Mouse (Mus musculus) myocyte (in vitro differentiated cells): ENCODE measurements around the gene Prr36. TPM values are rescaled to one million over a fixed set of nuclear protein-coding genes. Genes with fewer than 3 reads are reported as not detected.
A peak's percentile ranks its signal among the peaks of the same experiment; 100 is the strongest.

ENCODE experiments used
- H3K27me3 ChIP-seq: one replicate; pipeline ENCODE4 v1.6.1; 2011; ENCODE audit not compliant: control insufficient read depth, insufficient read depth, insufficient read length
- H3K36me3 ChIP-seq: one replicate; pipeline ENCODE4 v1.6.1; 2011; ENCODE audit not compliant: control insufficient read depth, insufficient read depth
- H3K4me2 ChIP-seq: one replicate; pipeline ENCODE4 v1.6.1; 2011; ENCODE audit warnings: low read depth, control low read depth
- H3K4me3 ChIP-seq: one replicate; pipeline ENCODE4 v1.5.1; 2011; ENCODE audit warnings: mild to moderate bottlenecking, control low read depth, moderate library complexity
- H3K79me2 ChIP-seq: one replicate; pipeline ENCODE4 v1.6.1; 2011; ENCODE audit not compliant: control insufficient read depth, insufficient read depth
- H3ac ChIP-seq: one replicate; pipeline ENCODE4 v1.6.1; 2011; ENCODE audit not compliant: control insufficient read depth, insufficient read length
- CEBPB ChIP-seq: IDR thresholded peaks from 2 replicates; pipeline ENCODE4 v1.6.1; 2011; ENCODE audit warnings: mild to moderate bottlenecking, moderate library complexity; ENCODE audit not compliant: poor library complexity, insufficient read depth, severe bottlenecking
- E2F4 ChIP-seq: IDR thresholded peaks from one replicate; pipeline ENCODE4 v1.6.1; 2011; ENCODE audit warnings: mild to moderate bottlenecking, control low read depth, moderate library complexity; ENCODE audit not compliant: insufficient read depth
- MAX ChIP-seq: IDR thresholded peaks from one replicate; pipeline ENCODE4 v1.6.1; 2011; ENCODE audit warnings: low read depth, mild to moderate bottlenecking, control low read depth
- MYOD1 ChIP-seq, 3 experiments: IDR thresholded peaks; one replicate each; pipeline ENCODE4 v1.6.1; 2011; ENCODE audit warnings: control low read depth in 2 of 3, low read depth in 2 of 3, mild to moderate bottlenecking in 2 of 3, moderate library complexity in 1 of 3; ENCODE audit not compliant: insufficient read length in 2 of 3, control insufficient read depth in 1 of 3
- POLR2AphosphoS2 ChIP-seq: IDR thresholded peaks from one replicate; pipeline ENCODE4 v1.6.1; 2011; ENCODE audit warnings: low read depth, control low read depth; ENCODE audit not compliant: insufficient read length
- REST ChIP-seq: IDR thresholded peaks from one replicate; pipeline ENCODE4 v1.6.1; 2011; ENCODE audit warnings: mild to moderate bottlenecking, control low read depth, moderate library complexity; ENCODE audit not compliant: insufficient read depth, insufficient read length
- SRF ChIP-seq: IDR thresholded peaks from one replicate; pipeline ENCODE4 v1.6.1; 2011; ENCODE audit warnings: low read depth; ENCODE audit not compliant: control insufficient read depth, insufficient read length
- TCF12 ChIP-seq: IDR thresholded peaks from one replicate; pipeline ENCODE4 v1.6.1; 2011; ENCODE audit warnings: mild to moderate bottlenecking, control low read depth; ENCODE audit not compliant: poor library complexity, insufficient read depth, severe bottlenecking
- USF1 ChIP-seq: IDR thresholded peaks from one replicate; pipeline ENCODE4 v1.6.1; 2011; ENCODE audit warnings: low read depth, mild to moderate bottlenecking, control low read depth, moderate library complexity
- polyA plus RNA-seq: library from polyadenylated mRNA; unstranded; fragments of >200 nt; fragmentation: generic; extraction: Trizol; gene quantifications from one replicate; pipeline ENCODE4 v1.2.1, GENCODE M21; 2012; ENCODE audit warnings: missing spikeins

The Prr36 gene
- polyA plus RNA-seq, 1 experiment, result 0.19 TPM

- Histone ChIP-seq H3K27me3 (no peaks in the 10 kb centered on the region), H3K4me3 (peak overlapping the region; percentile 46), H3K4me2 (peak overlapping the region; percentile 97), H3K36me3 (no peaks in the 10 kb centered on the region), H3ac (peak overlapping the region; percentile 74), H3K79me2 (no peaks in the 10 kb centered on the region)
- no peak for TF ChIP-seq TCF12
- no peak for TF ChIP-seq E2F4
- no peak for TF ChIP-seq MAX
- TF ChIP-seq SRF, result no peak
- TF ChIP-seq USF1, result no peak
- no peak for TF ChIP-seq MYOD1 (IDR thresholded peaks at IDR 0.05; ENCODE audit: control insufficient read depth in 1 of 3, insufficient read length in 2 of 3, low read depth in 2 of 3)
Observed at GRCm38 (mm10) chr8:4254001-4254400, 36.7 kb upstream of the Prr36 start.

- H3K79me2 ChIP-seq, result no peaks in the 10 kb centered on the region
- no peaks in the 10 kb centered on the region for H3K36me3 ChIP-seq
- TF ChIP-seq MAX (no peak), SRF (peak; percentile 38), POLR2AphosphoS2 (peak; percentile 61)
- peak within 1 kb of the TSS; percentile 99 for H3K4me2 ChIP-seq
- no peaks in the 10 kb centered on the region for H3K27me3 ChIP-seq
- peak within 1 kb of the TSS; percentile 46 for H3K4me3 ChIP-seq
- H3ac ChIP-seq, result peak within 1 kb of the TSS; percentile 74
Observed at GRCm38 (mm10) chr8:4252934-4253841, 35.9 kb upstream of the Prr36 start, which contains the start of gene Snapc2. Gene Snapc2, plus strand, starts transcription at chr8:4253080.

DNA sequence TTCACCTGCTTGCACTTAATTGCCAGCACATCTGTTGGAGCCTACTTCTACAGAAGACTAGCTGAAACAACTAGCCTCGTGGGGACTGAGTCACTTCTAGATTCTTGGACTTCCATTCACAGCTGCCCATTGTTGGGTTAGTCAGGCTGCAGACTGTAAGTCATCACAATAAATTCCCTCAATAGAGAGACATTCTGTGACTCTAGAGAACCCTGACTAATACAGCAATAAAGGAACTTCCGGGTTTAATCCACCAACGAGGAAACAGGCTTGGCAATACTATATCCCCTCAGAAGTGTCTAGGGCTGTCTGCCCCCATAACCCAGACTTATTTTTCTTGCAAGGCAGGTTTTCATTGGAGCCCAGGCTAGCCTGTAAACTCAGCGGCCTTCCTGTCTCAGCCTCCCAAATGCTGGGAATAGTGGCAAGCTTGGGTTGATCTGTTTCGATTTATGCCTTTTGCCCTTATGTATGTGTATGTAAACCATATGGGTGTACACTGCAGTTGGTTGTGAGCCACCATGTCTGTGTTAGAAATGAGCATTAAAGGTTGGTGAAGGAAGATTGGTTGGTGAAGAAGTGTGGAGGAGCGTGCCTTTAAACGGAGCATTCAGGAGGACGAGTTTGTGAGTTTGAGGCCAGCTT, 35.0 kb upstream of the Prr36 start:
- no peaks in the 10 kb centered on the region for H3K27me3 ChIP-seq
- no peaks in the 10 kb centered on the region for H3K36me3 ChIP-seq
- peak overlapping the region; percentile 99 for H3K4me2 ChIP-seq
- peak overlapping the region; percentile 74 for H3ac ChIP-seq
- no peak for TF ChIP-seq CEBPB
- peak; percentile 3 for TF ChIP-seq POLR2AphosphoS2
- peak overlapping the region; percentile 46 for H3K4me3 ChIP-seq
- no peaks in the 10 kb centered on the region for H3K79me2 ChIP-seq

DNA sequence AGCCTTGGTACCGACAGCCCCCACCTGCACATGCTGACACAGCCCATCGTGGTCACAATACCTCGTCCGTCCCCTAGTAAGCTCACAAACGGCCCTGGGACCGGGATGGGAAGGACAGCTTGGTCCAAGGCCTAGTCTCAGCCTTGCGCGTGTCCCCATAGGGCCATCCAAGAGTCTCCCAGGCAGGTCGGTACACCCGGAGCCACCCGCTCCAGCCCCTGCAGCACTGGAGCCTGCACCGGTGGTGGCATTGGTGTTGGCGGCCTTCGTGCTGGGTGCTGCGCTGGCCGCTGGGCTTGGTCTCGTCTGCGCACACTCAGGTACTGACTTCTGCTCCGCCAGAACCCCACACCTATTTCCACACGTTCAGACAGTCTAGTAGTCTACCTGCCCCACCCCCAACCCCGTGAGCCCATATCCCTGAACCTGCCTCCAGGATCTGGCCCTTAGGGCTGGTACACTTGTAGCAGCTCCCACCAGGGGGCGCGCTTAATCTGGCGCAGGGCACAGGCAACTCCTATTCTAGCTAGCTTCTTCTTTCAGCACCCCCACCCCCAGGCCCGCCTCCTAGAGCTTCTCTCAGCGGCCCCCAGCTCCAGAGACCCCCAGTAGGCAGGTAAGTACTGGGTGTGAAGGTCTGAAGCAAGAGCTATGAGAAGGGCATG, 33.2 kb upstream of the Prr36 start:
- H3K4me3 ChIP-seq, result no peak overlapping the region
- TF ChIP-seq MYOD1 (IDR thresholded peaks at IDR 0.05; ENCODE audit: control insufficient read depth in 1 of 3, insufficient read length in 2 of 3, low read depth in 2 of 3) (no peak), REST (no peak), USF1 (no peak), POLR2AphosphoS2 (peak; percentile 63)
- H3ac ChIP-seq, result no peak overlapping the region
- H3K36me3 ChIP-seq, result peaks cover under 1% of the 10 kb centered on the region
- H3K79me2 ChIP-seq, result no peaks in the 10 kb centered on the region
- no peak overlapping the region for H3K4me2 ChIP-seq
- H3K27me3 ChIP-seq, result no peaks in the 10 kb centered on the region

DNA sequence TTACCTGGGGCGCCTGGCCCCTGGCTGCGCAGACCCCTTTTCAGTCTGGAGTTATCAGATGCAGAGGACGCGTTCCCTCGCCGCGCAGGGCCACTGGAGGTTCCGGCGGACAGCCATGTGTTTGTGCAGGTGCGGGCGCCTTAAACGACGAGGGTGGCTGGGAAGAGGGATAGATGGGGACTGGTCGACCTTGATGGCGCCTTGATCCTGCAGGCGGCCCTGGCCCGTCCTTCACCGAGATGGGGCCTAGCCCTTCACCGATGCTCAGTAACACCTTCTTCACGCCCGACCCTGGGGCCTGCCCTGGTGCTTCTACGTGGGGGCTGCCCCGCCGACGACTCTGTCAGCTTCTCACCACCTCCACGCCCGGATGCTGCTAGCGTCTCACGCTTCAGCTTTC, 32.0 kb upstream of the Prr36 start:
- Histone ChIP-seq H3K36me3 (peaks cover 5% of the 10 kb centered on the region), H3K27me3 (no peaks in the 10 kb centered on the region), H3K79me2 (no peaks in the 10 kb centered on the region), H3K4me3 (no peak overlapping the region), H3K4me2 (no peak overlapping the region), H3ac (no peak overlapping the region)
- TF ChIP-seq REST (no peak), POLR2AphosphoS2 (no peak), CEBPB (no peak), SRF (no peak)
